ENCODE assay signal across 14 mouse cellular contexts in the genomic region with DNA sequence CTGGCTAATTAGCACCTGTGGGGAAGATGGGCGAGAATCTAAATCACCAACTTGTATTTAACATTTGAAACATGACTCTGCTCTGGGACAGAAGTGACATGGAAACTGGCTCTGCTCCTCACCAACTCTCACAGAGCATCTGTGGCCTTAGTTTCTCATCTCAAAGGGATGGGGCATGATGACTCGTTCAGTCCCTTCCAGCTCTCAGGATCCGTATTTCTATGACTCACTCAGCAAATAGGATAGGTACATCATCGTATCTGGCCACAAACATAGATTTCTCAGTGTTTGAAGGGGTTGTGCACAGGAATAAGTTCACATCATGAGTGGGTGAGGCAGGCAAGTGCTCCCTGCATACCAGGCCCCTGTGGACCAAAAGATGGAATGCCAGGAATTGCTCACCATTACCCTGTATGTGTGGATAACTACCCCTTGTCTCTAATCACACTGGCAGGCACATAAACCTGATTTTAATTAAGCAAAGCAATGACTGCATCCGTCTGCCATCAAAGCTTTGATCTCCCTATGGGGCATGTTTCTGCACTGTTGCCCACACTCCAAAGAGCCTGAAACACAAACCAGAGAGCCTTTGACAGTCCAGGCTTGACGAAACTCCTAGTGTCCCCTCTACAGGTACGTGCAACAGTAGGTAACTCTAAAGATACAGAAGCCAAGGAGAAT.
A peak's percentile ranks its signal among the peaks of the same experiment; 100 is the strongest.
DNase-seq lines count a peak whose midpoint lies in the region; ATAC-seq and TF ChIP-seq lines count a peak whose summit lies in the region.
"Had no signal": no experiment of that assay in that cellular context is flagged by ENCODE, and none has a peak within 500 bp of the region (broad histone marks: within the 10 kb centered on the region; RNA-seq: fewer than 3 reads in every experiment).

No protein-coding gene starts in this region.

- H3K36me3 ChIP-seq in neural tube, embryonic 13.5 days: no peaks in the 10 kb centered on the region
- H3K36me3 ChIP-seq in hindbrain, postnatal 0 days (ENCODE audit: insufficient read depth, low read length): no peaks in the 10 kb centered on the region
- H3K36me3 ChIP-seq: liver, embryonic 12.5 days; midbrain, embryonic 12.5 days had no signal

- H3K27me3 ChIP-seq in neural tube, embryonic 13.5 days: no peaks in the 10 kb centered on the region
- H3K27me3 ChIP-seq in hindbrain, postnatal 0 days (ENCODE audit: insufficient read depth, low read length): no peaks in the 10 kb centered on the region
- H3K27me3 ChIP-seq: liver, embryonic 12.5 days; midbrain, embryonic 12.5 days had no signal

- H3K9ac ChIP-seq in neural tube, embryonic 13.5 days: no peak overlapping the region
- H3K9ac ChIP-seq in hindbrain, postnatal 0 days (replicated peaks; ENCODE audit: low read length): no peak overlapping the region
- H3K9ac ChIP-seq: liver, embryonic 12.5 days; midbrain, embryonic 12.5 days had no signal

- TF ChIP-seq CTCF in hindbrain, postnatal 0 days (IDR thresholded peaks at IDR 0.05; ENCODE audit: low read depth): no peak

- no peak overlapping the region for H3K4me2 ChIP-seq in neural tube, embryonic 13.5 days
- H3K4me2 ChIP-seq in hindbrain, postnatal 0 days (ENCODE audit: low read depth, low read length): no peak overlapping the region
- H3K4me2 ChIP-seq: liver, embryonic 12.5 days; midbrain, embryonic 12.5 days had no signal

- WGBS in neural tube, embryonic 13.5 days: 67% methylated on average over 7 of the region's 7 CpGs
- WGBS in hindbrain, postnatal 0 days: 55% methylated on average over 7 of the region's 7 CpGs

- peak; percentile 84 for DNase-seq in heart, adult 11 months
- no peak for DNase-seq in heart, postnatal 14 days
- no peak for DNase-seq in neural tube, embryonic 10.5 days (ENCODE audit: extremely low spot score, low spot score)
- DNase-seq in hindbrain, postnatal 0 days (ENCODE audit: low spot score): no peak
- no peak for DNase-seq in right cerebral cortex, postnatal 25 days
- no peak for DNase-seq in liver
- no peak for DNase-seq in layer of hippocampus, postnatal 14 days (ENCODE audit: low spot score in 2 of 2)
- DNase-seq: cerebellum, adult 8-10 months; heart, postnatal 10 days; lung, postnatal 14 days; thymus, adult 2 months had no signal

- no peak overlapping the region for H3K4me3 ChIP-seq in neural tube, embryonic 13.5 days
- no peak overlapping the region for H3K4me3 ChIP-seq in hindbrain, postnatal 0 days (ENCODE audit: low read length)
- H3K4me3 ChIP-seq: liver, embryonic 12.5 days; midbrain, embryonic 12.5 days had no signal

- H3K4me1 ChIP-seq in neural tube, embryonic 13.5 days (replicated peaks): peaks cover 14% of the 10 kb centered on the region; the same call in 1 of the 2 replicates
- peaks cover 7% of the 10 kb centered on the region; the same call in 1 of the 2 replicates for H3K4me1 ChIP-seq in hindbrain, postnatal 0 days (ENCODE audit: insufficient read depth, low read length)
- H3K4me1 ChIP-seq: liver, embryonic 12.5 days had no signal

- H3K27ac ChIP-seq in neural tube, embryonic 13.5 days (replicated peaks): 0 out of 2 replicates have a peak overlapping the region, but pooled peaks have one; percentile 18
- H3K27ac ChIP-seq in hindbrain, postnatal 0 days: no peak overlapping the region
- H3K27ac ChIP-seq: liver, embryonic 12.5 days; midbrain, embryonic 12.5 days had no signal

- intact Hi-C loops in heart, postnatal 14 days (cut with DNase I): no loop called here

- no peaks in the 10 kb centered on the region for H3K9me3 ChIP-seq in neural tube, embryonic 13.5 days
- H3K9me3 ChIP-seq in hindbrain, postnatal 0 days (ENCODE audit: low read length): no peaks in the 10 kb centered on the region
- H3K9me3 ChIP-seq: liver, embryonic 12.5 days; midbrain, embryonic 12.5 days had no signal

- ATAC-seq in neural tube, embryonic 13.5 days (ENCODE audit: low read depth): peak; percentile 69; the same call in 1 of the 2 replicates
- 0 out of 2 replicates have a peak, but pooled peaks have one; percentile 21 for ATAC-seq in hindbrain, postnatal 0 days
- ATAC-seq: liver, embryonic 12.5 days had no signal
